Mouse (Mus musculus) telencephalon, adult 2 months (tissue): ENCODE results near the gene Ltbr.

Experiments used
- DNase-seq: peaks from one replicate; pipeline ENCODE4 v3.0.0-alpha.2; 2011; ENCODE audit warnings: low read depth, low spot score

Ltbr gene

GRCm38 (mm10) chr6:125345625-125346024 lies 31.9 kb upstream of the Ltbr start:
- no peak for DNase-seq

DNA sequence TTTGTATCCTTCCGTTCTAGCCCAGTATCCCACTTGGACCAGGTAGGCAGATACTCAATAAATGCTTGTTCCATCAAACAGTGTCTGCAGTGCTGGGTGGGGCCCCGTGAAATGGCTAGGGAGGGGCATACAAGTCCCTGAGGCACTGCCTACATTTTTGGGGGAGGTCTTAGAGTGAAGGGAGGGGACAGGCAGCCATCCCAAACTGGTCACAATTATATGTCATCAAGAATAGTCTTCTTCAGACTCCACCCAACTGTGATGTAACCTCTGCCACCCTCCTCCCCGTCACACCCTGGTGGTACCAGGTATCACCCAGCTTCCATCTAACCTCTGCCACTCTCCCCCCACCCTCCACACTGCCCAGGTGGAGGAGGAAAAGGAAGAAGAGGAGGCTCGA lies 31.2 kb upstream of the Ltbr start:
- no peak for DNase-seq

- no peak for DNase-seq
Measured at GRCm38 (mm10) chr6:125344084-125344483, 30.4 kb upstream of the Ltbr start.

- DNase-seq, result no peak
Measured at GRCm38 (mm10) chr6:125342198-125342597, 28.5 kb upstream of the Ltbr start.

DNA sequence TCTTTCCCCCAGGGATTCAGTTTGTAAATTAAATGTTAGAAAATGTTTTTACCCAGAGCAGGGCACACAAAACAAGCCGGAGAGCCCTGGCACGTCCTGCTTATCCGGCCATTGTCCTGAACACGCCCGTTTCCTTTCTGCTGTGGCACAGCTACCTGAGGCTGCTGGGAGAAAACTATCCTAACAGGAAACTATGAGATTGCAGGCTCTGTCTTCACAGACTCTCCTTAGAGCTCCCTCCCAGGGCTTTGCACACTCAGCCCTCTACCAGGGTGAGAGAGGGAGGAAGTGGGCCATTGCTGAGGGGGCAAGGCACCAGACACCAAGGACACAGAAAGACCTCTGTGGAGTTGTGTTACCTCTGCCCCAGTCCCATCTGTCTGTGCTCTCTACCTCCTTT lies 26.6 kb upstream of the Ltbr start:
- DNase-seq, result no peak

DNA sequence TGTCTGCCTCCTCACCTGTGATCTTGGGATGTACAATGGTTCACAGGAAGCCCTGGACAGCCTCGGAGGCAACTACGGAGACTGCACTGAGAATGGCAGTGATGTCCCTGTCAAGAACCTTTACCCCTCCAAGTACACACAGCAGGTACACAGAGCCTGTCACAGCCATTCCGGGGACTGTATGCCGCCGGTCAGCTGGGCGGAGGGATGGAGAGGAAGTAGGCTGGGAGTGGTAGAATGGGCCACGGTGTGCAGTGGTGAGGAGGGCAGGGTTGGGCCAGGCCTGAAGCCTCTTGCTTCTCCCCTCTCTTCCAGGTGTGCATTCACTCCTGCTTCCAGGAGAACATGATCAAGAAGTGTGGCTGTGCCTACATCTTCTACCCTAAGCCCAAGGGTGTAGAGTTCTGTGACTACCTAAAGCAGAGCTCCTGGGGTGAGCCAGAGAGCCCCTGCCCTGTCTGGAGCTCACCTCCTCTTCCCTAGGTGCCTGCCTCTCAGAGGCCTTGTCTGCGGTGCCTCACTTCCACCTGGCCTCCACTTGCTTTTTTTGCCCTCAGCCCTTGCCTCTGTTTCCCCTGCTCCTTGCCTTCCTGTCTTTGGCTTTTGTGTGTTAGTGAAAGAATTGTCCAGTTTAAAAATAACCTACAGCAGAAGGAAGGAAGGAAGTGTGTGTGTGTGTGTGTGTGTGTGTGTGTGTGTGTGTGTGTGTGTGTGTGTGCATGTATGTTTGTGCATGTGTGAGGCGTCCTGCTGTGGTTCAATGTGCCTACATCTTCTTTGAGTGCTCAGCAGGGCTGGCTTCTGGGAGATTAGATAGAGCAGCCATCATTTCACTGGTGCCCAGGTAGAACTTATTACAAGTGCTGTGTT lies 25.3 kb upstream of the Ltbr start:
- no peak for DNase-seq

GRCm38 (mm10) chr6:125334356-125334755 lies 20.7 kb upstream of the Ltbr start:
- no peak for DNase-seq

DNA sequence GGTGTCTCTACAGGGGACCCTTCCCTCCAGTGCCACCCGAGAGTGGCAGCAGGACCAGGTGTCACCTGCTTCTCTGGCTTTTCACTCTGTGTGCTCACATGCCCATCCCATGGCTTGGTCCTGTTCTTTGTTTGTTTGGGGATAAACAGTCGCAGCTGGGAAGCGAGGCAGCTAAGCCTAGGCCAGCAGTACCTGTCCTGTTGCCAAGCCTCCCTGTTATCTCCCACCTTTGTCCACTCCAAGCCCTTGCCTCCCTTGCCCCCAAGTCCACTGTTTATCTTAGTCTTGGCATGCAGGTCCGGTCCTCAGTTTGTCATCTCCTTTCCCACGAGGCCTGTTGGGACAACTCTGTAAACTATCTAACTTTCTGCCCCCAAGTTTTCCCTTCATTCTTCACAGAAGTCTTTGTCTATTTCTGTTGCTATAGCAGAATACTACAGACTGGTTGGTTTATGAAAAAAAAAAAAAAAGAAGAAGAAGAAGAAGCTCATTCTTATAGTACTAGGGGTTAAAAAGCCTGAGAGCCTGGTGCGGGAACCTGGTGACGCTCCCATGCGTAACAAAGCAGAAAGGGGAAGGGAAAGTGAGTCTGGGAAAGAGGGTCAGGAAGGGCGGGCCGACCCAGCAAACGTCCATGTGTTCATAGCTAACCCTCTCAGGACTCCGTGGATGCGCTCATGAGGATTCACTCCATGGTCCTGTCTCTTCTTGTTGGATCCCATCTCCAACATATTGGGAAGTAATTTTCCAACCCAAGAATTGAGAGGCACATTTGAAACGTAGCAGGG lies 19.6 kb upstream of the Ltbr start:
- no peak for DNase-seq

GRCm38 (mm10) chr6:125330626-125331326 lies 17.1 kb upstream of the Ltbr start:
- no peak for DNase-seq

DNA sequence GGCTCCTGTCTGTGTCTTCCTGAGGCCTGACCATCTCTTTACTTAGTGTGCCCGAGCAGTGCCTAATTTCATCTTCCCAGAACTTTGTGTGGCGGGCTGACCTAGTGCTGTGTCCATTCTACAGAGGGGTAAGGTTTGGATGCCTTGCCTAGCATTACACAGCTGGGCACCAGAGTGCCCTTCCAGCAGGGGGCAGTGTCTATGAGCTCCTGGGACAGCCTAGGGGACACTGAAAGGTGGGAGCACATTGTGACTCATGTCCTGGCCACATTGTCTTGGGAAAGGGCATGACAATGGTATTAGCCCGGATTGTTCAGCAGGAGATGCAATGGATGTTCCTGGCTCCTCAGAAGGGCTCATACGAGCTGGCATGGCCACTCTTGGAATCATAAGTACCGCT lies 14.6 kb upstream of the Ltbr start:
- no peak for DNase-seq

DNA sequence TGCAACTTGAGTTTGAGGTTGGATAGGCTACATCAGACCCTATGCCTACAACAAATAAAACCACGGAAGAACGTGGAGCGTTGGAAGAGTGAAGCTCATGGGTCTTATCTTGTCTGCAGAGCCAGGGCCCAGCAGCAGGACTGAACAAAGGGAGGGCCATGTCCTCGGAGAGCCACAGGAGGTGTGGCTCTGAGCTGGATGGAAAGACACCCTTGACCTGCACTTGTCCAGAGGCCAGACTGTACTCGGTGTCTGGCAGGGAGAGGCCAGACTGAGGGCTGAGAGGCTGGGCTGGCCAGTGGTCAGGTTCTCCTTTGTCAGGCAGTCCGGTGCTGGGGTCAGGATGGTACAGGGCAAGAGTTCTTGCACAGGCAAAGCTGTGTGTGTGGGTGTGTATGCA lies 11.7 kb upstream of the Ltbr start:
- no peak for DNase-seq

GRCm38 (mm10) chr6:125323547-125323946 lies 9.9 kb upstream of the Ltbr start:
- DNase-seq, result no peak

DNA sequence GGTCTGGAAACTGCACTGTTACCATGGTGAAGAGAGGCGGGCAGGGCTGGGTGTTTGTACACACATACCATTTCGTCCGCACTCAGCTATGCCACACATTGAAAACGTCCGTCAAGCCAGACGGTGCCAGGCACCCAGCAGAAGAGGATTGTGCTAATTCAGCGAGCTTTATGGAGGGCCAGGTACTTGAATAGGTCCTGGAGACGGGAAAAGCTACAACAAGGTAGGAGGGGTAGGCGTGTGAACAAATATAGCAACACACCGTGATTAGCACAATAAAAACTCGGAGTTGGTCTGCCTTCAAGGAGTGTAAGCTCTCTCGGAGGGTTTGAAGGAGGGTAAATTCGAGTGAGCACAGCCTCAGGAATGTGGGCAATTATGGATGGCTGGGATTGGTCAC lies 9.1 kb upstream of the Ltbr start:
- DNase-seq, result no peak

DNA sequence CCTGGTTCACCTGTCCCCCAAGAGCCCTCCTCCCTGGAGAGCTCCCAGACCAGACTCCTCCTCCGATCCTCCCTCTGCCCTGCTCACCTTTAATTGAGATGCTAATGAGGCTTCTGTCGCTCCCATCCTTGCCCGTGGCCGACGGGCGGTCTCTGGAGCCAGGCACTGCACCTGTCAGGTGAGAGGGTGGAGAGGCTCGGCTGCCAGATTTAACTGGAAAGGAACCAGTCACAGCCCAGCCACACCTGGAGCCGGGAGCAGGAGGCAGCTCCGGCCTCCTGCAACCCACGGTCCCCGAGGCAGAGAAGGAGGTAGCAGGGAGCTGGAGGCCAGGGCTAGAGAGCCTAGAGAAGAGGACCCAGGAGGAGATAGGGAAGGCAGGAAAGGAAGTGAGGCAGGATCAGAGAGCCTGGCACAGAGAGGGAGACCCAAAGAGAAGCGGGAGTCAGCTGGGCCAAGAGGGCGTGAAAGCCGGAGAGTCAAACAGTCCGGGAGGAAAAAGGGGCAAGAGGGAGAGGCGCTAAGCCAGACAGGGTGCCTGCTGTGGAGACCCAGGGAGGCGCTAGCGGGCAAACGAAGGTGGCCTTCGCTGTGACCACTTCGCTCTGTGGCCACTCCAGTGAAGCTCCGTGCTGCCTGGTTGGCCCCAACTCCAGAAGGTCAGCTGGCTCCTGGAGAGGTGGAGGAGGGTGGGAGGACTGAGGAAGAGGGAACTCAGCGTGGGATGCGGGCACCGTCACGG lies 7.6 kb upstream of the Ltbr start:
- DNase-seq, result no peak

DNA sequence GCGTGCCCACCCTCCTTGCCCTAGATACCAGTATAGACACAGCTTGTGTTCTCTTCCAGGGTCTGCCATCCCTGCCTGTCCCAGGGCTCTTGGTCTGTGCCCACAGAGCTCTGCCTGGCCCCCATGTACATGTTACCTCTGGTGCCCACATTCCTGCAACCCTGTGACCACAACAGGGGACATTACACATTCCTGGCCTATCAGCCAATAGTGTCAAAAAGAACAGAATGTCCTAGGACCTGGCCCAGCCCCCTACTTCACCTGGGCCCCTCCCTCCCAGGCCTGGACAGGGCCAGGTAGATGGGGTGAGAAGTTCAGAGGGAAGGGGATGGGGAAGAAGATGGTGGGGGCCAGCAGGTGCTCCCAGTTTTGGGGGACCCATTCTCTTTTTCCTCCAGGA lies 6.6 kb upstream of the Ltbr start, which contains the start of gene Scnn1a:
Gene Scnn1a, plus strand, starts transcription at position 337 of the 400 bp plus-strand sequence.
- no peak for DNase-seq

DNA sequence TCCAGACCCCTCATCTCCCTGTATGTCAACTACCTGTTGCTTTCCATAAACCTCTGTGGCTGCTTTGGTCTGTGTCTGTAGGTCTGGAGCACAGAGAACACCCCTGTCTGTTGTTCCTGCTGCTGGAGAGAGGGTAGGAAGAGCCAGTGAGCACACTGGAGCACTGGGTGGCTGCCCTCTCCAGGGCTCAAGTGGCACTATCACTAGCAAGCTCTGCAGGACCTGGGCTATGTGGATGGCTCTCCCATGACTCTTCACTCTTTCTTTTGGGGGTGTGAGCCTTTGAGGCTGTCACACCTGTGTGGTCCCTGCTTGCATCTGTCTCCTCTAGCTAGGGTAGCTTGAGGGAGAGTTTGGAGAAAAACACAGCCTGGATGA lies 6.2 kb upstream of the Ltbr start:
- DNase-seq, result no peak

- no peak for DNase-seq
Measured at GRCm38 (mm10) chr6:125318981-125319918, 5.6 kb upstream of the Ltbr start.

DNA sequence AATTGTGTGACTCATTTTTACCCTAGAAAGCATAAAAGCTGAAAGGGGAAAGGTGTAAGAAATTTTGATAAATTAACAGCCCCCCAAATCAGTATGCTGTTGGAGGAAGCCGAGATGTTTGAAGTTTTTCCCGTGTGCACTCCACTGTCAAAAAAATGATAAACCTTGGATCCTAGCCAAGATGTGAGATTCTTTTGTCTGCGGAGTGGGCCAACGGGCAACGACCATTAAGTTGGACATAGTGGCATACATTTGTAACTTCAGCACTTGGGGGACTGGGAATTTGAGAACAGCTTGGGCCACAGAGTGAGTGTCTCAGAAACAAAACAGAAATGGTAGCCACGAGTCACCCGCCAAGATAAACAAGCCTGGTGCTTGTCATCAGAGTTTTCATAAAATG lies 3.4 kb upstream of the Ltbr start:
- DNase-seq, result no peak

GRCm38 (mm10) chr6:125314746-125315145 lies 1.1 kb upstream of the Ltbr start:
- DNase-seq, result no peak

DNA sequence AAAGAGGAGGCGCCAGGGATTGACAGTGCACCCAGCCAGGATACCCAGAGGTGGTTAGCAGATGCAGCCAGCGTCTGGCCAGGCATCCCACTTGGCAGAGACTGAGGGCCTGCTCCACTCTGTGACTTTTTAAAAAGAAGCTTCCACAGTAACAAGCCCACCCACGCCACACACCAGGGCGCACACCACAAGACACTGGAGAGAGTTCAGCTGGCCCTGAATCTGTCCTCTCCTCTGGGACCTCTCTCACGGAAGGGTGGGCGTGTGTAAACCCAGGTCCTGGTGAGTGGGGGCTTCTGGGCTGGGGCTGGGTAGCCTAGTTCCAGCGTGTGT lies 512 bp upstream of the Ltbr start:
- no peak for DNase-seq
